Mouse (Mus musculus) hindbrain, embryonic 11.5 days (tissue): ENCODE measurements at regions not wholly inside any gene's neighbourhood (a gene's known extent, or its start where the extent isn't known, plus 50 kb on each side); places are given as distances from the start of the nearest gene placed in this dataset.

Source experiments
- ATAC-seq: fragments of 200-750 bp; cut with Nextera tagmentation; 2 replicates; pipeline ENCODE4 v1.8.0; 2017; ENCODE audit warnings: mild to moderate bottlenecking, moderate TSS enrichment, moderate library complexity; ENCODE audit not compliant: low FRiP score
- DNase-seq: peaks from one replicate; pipeline ENCODE4 v3.0.0-alpha.2; 2015; ENCODE audit warnings: low spot score
- H3K27ac ChIP-seq: fragments of 300-500 bp; sonication (generic); 2 replicates; pipeline ENCODE4 v1.5.1; 2014; ENCODE audit warnings: mild to moderate bottlenecking, low read depth, low read length
- H3K27me3 ChIP-seq: fragments of 300-500 bp; sonication (generic); 2 replicates; pipeline ENCODE4 v1.6.1; 2014; ENCODE audit warnings: mild to moderate bottlenecking, low read length, moderate library complexity, mixed read lengths; ENCODE audit not compliant: control insufficient read depth, insufficient read depth
- H3K36me3 ChIP-seq: fragments of 300-500 bp; sonication (generic); 2 replicates; pipeline ENCODE4 v1.6.1; 2014; ENCODE audit warnings: mild to moderate bottlenecking, low read length, moderate library complexity, mixed read lengths; ENCODE audit not compliant: control insufficient read depth, insufficient read depth
- H3K4me1 ChIP-seq: fragments of 300-500 bp; sonication (generic); replicated peaks from 2 replicates; pipeline ENCODE4 v1.6.1; 2014; ENCODE audit warnings: low read length, mixed read lengths; ENCODE audit not compliant: control insufficient read depth, insufficient read depth
- H3K4me2 ChIP-seq: fragments of 300-500 bp; sonication (generic); replicated peaks from 2 replicates; pipeline ENCODE4 v1.6.1; 2014; ENCODE audit warnings: mild to moderate bottlenecking, low read depth, low read length
- H3K4me3 ChIP-seq: fragments of 300-500 bp; sonication (generic); 2 replicates; pipeline ENCODE4 v1.5.1; 2014; ENCODE audit warnings: low read depth, low read length
- H3K9ac ChIP-seq: fragments of 300-500 bp; sonication (generic); 2 replicates; pipeline ENCODE4 v1.6.1; 2014; ENCODE audit warnings: low read depth, low read length
- H3K9me3 ChIP-seq: fragments of 300-500 bp; sonication (generic); 2 replicates; pipeline ENCODE4 v1.6.1; 2016; ENCODE audit warnings: low read length; ENCODE audit not compliant: control insufficient read depth
- WGBS: fragments of 180-500 bp; shearing (Covaris S2); extraction: QIAGEN DNeasy Blood & Tissue Kit; methylation state at CpG from one replicate; pipeline ENCODE4 v1.1.7; 2014; 5-methylcytosine and 5-hydroxymethylcytosine counted together

GRCm38 (mm10) chr15:96107503-96107902, 179.8 kb upstream of the Arid2 start:
- H3K9me3 ChIP-seq = no peaks in the 10 kb centered on the region

GRCm38 (mm10) chr15:96113091-96113490, 174.2 kb upstream of the Arid2 start:
- H3K4me2 ChIP-seq = no peak overlapping the region
- no peaks in the 10 kb centered on the region for H3K4me1 ChIP-seq
- no peak for DNase-seq
- H3K9ac ChIP-seq = no peak overlapping the region
- WGBS = 91% methylated on average over 13 of the region's 13 CpGs
- H3K36me3 ChIP-seq = no peaks in the 10 kb centered on the region
- no peaks in the 10 kb centered on the region for H3K9me3 ChIP-seq
- no peak for ATAC-seq
- no peak overlapping the region for H3K27ac ChIP-seq
- no peaks in the 10 kb centered on the region for H3K27me3 ChIP-seq
- no peak overlapping the region for H3K4me3 ChIP-seq

More at GRCm38 (mm10) chr15:96107503-96107902, 179.8 kb upstream of the Arid2 start:
- H3K27me3 ChIP-seq = no peaks in the 10 kb centered on the region
- ATAC-seq (no peak), DNase-seq (no peak)
- H3K9ac ChIP-seq = no peak overlapping the region
- no peak overlapping the region for H3K27ac ChIP-seq
- H3K4me1 ChIP-seq = no peaks in the 10 kb centered on the region
- H3K36me3 ChIP-seq = no peaks in the 10 kb centered on the region
- H3K4me2 ChIP-seq = no peak overlapping the region
- no peak overlapping the region for H3K4me3 ChIP-seq
- 57% methylated on average over 4 of the region's 4 CpGs for WGBS

GRCm38 (mm10) chr15:96114616-96115015, 172.7 kb upstream of the Arid2 start:
- Histone ChIP-seq H3K9ac (no peak overlapping the region), H3K27ac (no peak overlapping the region), H3K4me2 (no peak overlapping the region), H3K4me1 (no peaks in the 10 kb centered on the region), H3K9me3 (no peaks in the 10 kb centered on the region), H3K27me3 (no peaks in the 10 kb centered on the region), H3K36me3 (no peaks in the 10 kb centered on the region), H3K4me3 (no peak overlapping the region)
- WGBS = 83% methylated on average over 9 of the region's 9 CpGs
- DNase-seq = no peak
- ATAC-seq = no peak

- Histone ChIP-seq H3K9ac (no peak overlapping the region), H3K4me2 (no peak overlapping the region), H3K36me3 (no peaks in the 10 kb centered on the region), H3K27ac (no peak overlapping the region), H3K9me3 (no peaks in the 10 kb centered on the region), H3K4me3 (no peak overlapping the region), H3K27me3 (no peaks in the 10 kb centered on the region), H3K4me1 (no peaks in the 10 kb centered on the region)
- 54% methylated on average over 10 of the region's 10 CpGs for WGBS
- ATAC-seq = no peak
- no peak for DNase-seq
Measured at GRCm38 (mm10) chr15:96115196-96115595, 172.1 kb upstream of the Arid2 start.

- Histone ChIP-seq H3K4me1 (no peaks in the 10 kb centered on the region), H3K9ac (no peak overlapping the region), H3K36me3 (no peaks in the 10 kb centered on the region), H3K27ac (no peak overlapping the region), H3K27me3 (no peaks in the 10 kb centered on the region), H3K4me3 (no peak overlapping the region), H3K4me2 (no peak overlapping the region), H3K9me3 (no peaks in the 10 kb centered on the region)
- ATAC-seq (no peak), DNase-seq (no peak)
- 94% methylated on average over 7 of the region's 7 CpGs for WGBS
Measured at GRCm38 (mm10) chr15:96119240-96119639, 168.1 kb upstream of the Arid2 start.

GRCm38 (mm10) chr15:96124397-96124796, 162.9 kb upstream of the Arid2 start:
- DNase-seq (no peak), ATAC-seq (no peak)
- Histone ChIP-seq H3K4me1 (no peaks in the 10 kb centered on the region), H3K36me3 (no peaks in the 10 kb centered on the region), H3K27ac (no peak overlapping the region), H3K4me3 (no peak overlapping the region), H3K4me2 (no peak overlapping the region), H3K9ac (no peak overlapping the region), H3K9me3 (no peaks in the 10 kb centered on the region), H3K27me3 (no peaks in the 10 kb centered on the region)
- 89% methylated on average over 6 of the region's 6 CpGs for WGBS

GRCm38 (mm10) chr15:96129699-96130098, 157.6 kb upstream of the Arid2 start:
- Histone ChIP-seq H3K4me2 (no peak overlapping the region), H3K9ac (no peak overlapping the region), H3K27me3 (no peaks in the 10 kb centered on the region), H3K4me1 (no peaks in the 10 kb centered on the region), H3K36me3 (no peaks in the 10 kb centered on the region), H3K27ac (no peak overlapping the region), H3K9me3 (no peaks in the 10 kb centered on the region), H3K4me3 (no peak overlapping the region)
- ATAC-seq = no peak
- 88% methylated on average over 4 of the region's 4 CpGs for WGBS
- DNase-seq = no peak

GRCm38 (mm10) chr15:96130531-96130930, 156.8 kb upstream of the Arid2 start:
- Histone ChIP-seq H3K9me3 (no peaks in the 10 kb centered on the region), H3K9ac (no peak overlapping the region), H3K36me3 (no peaks in the 10 kb centered on the region), H3K4me1 (no peaks in the 10 kb centered on the region), H3K27me3 (no peaks in the 10 kb centered on the region), H3K27ac (no peak overlapping the region), H3K4me3 (no peak overlapping the region), H3K4me2 (no peak overlapping the region)
- DNase-seq (no peak), ATAC-seq (no peak)
- WGBS = 83% methylated on average over 7 of the region's 8 CpGs

- no peaks in the 10 kb centered on the region for H3K9me3 ChIP-seq
- no peaks in the 10 kb centered on the region for H3K36me3 ChIP-seq
- H3K27ac ChIP-seq = no peak overlapping the region
- H3K4me3 ChIP-seq = no peak overlapping the region
- H3K4me2 ChIP-seq = no peak overlapping the region
- no peak for ATAC-seq
- no peak overlapping the region for H3K9ac ChIP-seq
- H3K27me3 ChIP-seq = no peaks in the 10 kb centered on the region
- no peaks in the 10 kb centered on the region for H3K4me1 ChIP-seq
- no peak for DNase-seq
Measured at GRCm38 (mm10) chr15:96131582-96132091, 155.7 kb upstream of the Arid2 start.
